Mouse (Mus musculus) neural tube, embryonic 13.5 days (tissue): Measurements from ENCODE around the gene Agap1. TPM values are rescaled to one million over a fixed set of nuclear protein-coding genes. Genes with fewer than 3 reads are reported as not detected.

Source experiments
- ATAC-seq: fragments of 200-750 bp; cut with Nextera tagmentation; 2 replicates; pipeline ENCODE4 v1.8.0; 2017; ENCODE audit warnings: low read depth, mild to moderate bottlenecking, moderate TSS enrichment, moderate library complexity
- H3K27ac ChIP-seq: fragments of 300-500 bp; sonication (generic); replicated peaks from 2 replicates; pipeline ENCODE4 v1.5.1; 2015; ENCODE audit warnings: moderate library complexity, mild to moderate bottlenecking, inconsistent platforms
- H3K27me3 ChIP-seq: fragments of 300-500 bp; sonication (generic); 2 replicates; pipeline ENCODE4 v1.6.1; 2015; ENCODE audit warnings: mild to moderate bottlenecking, inconsistent platforms
- H3K36me3 ChIP-seq: fragments of 300-500 bp; sonication (generic); 2 replicates; pipeline ENCODE4 v1.6.1; 2015; ENCODE audit warnings: mild to moderate bottlenecking, inconsistent platforms
- H3K4me1 ChIP-seq: fragments of 300-500 bp; sonication (generic); replicated peaks from 2 replicates; pipeline ENCODE4 v1.6.1; 2015; ENCODE audit warnings: inconsistent platforms
- H3K4me2 ChIP-seq: fragments of 300-500 bp; sonication (generic); 2 replicates; pipeline ENCODE4 v1.6.1; 2015; ENCODE audit warnings: inconsistent platforms, mild to moderate bottlenecking, moderate library complexity
- H3K4me3 ChIP-seq: fragments of 300-500 bp; sonication (generic); 2 replicates; pipeline ENCODE4 v1.5.1; 2015; ENCODE audit warnings: mild to moderate bottlenecking, inconsistent platforms
- H3K9ac ChIP-seq: fragments of 300-500 bp; sonication (generic); 2 replicates; pipeline ENCODE4 v1.6.1; 2015; ENCODE audit warnings: moderate library complexity, mild to moderate bottlenecking, inconsistent platforms
- H3K9me3 ChIP-seq: fragments of 300-500 bp; sonication (generic); 2 replicates; pipeline ENCODE4 v1.6.1; 2016; ENCODE audit warnings: inconsistent platforms
- WGBS: fragments of 180-500 bp; shearing (Covaris S2); methylation state at CpG from one replicate; pipeline ENCODE4 v1.1.7; 2015; 5-methylcytosine and 5-hydroxymethylcytosine counted together
- polyA plus RNA-seq: library from polyadenylated mRNA; unstranded; fragments of >200 nt; fragmentation: Nextera tagmentation; extraction: Ambion mirVana; gene quantifications from 2 replicates; pipeline ENCODE4 v1.2.1, GENCODE M21; 2015

The Agap1 gene
- polyA plus RNA-seq, 1 experiment from 2014 or later = 48.1 TPM

DNA sequence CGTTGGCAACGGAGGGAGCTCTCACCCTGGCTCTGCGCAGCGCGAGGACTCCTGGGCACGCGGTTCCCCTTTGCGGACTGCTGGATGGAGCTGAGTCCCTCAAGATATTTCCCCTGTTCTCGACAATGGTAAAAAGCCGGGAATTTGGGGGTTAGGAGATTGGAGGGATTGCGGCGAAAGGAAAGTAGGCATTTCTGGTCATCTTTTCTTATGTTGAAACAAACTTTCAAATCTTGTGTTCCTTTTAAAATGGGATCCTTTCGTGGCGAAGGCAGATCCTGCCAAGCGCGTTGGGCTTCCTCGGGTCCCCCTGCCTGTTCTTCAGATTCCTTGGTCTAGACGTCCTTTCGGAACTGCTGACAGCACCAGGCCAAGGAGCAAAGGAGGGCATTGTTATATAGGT is 477.4 kb downstream of the Agap1 start:
- 1% methylated on average over 19 of the region's 19 CpGs for WGBS
- Histone ChIP-seq H3K4me1 (peaks cover 92% of the 10 kb centered on the region), H3K4me3 (peak overlapping the region; percentile 64), H3K27ac (peak overlapping the region; percentile 81), H3K9ac (peak overlapping the region; percentile 73), H3K27me3 (peaks cover 82% of the 10 kb centered on the region), H3K4me2 (peak overlapping the region; percentile 80), H3K9me3 (no peaks in the 10 kb centered on the region), H3K36me3 (no peaks in the 10 kb centered on the region)
- ATAC-seq = no peak

DNA sequence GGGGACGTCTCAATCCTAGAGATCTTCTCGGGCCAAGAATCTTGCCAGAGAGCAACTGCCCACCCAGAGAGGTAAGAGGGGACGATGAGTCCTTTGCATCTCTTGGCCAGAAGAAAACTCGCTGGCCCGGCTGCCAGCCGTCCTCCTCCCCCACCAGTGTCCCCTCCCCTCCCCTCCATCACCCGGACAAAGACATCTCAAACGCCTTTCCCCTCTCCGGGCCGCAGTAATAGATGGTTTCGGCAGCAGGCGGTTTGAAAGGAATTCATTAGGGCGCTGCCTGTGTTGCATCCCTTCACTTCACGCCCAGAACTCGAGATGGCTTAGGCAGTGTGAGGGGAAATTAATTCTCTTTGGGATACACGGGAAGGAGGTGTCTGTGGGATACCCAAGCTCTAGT is 478.0 kb downstream of the Agap1 start:
- H3K4me2 ChIP-seq = peak overlapping the region; percentile 80
- peak overlapping the region; percentile 81 for H3K27ac ChIP-seq

DNA sequence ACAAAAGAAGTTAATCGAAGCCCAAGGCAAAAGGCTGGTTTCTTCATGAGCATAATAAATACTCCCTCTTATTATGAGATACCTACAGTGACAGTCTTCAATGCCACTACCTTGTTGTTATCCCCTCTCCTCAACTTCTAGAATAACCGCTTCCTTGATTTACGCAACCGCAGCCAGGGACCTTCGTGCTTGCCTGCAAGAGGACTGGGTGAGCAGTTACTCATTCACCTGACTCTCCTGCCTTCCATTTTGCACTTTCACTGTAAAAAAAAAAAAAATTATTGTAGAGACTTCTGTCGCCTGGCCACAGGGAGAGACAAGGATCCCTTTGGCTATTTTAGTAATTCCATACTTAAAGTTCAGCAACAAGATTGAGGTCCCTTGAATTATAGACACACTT is 478.4 kb downstream of the Agap1 start:
- Histone ChIP-seq H3K4me2 (peak overlapping the region; percentile 80), H3K36me3 (no peaks in the 10 kb centered on the region), H3K9ac (peak overlapping the region; percentile 73), H3K4me3 (peak overlapping the region; percentile 64), H3K9me3 (no peaks in the 10 kb centered on the region), H3K27ac (peak overlapping the region; percentile 81), H3K4me1 (peaks cover 82% of the 10 kb centered on the region), H3K27me3 (peaks cover 82% of the 10 kb centered on the region)
- WGBS = 3% methylated on average over 6 of the region's 6 CpGs
- no peak for ATAC-seq

More for the DNA sequence above, 478.0 kb downstream of the Agap1 start:
- Histone ChIP-seq H3K36me3 (no peaks in the 10 kb centered on the region), H3K9ac (peak overlapping the region; percentile 73), H3K4me3 (peak overlapping the region; percentile 64), H3K27me3 (peaks cover 82% of the 10 kb centered on the region), H3K4me1 (peaks cover 86% of the 10 kb centered on the region), H3K9me3 (no peaks in the 10 kb centered on the region)
- 1% methylated on average over 16 of the region's 16 CpGs for WGBS
- ATAC-seq = no peak

DNA sequence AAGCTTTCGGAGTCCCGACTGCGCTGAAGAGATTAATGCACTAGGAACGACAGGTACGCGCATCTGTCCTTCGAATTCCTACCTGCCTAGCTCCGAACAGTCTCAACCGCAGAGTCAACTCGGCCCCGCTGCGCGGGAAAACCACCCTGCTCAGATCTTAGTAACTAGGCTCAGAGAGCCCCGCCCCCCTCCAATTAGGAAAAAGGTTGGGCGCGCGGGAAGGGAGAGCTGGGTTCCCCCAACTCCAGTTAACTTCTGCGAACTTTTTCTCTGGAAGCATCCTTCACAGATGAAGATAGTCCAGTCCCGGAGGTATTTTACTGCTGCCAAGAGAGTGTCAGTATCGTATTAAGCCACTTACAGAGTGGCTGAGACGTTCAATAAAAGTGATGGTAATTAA is 479.2 kb downstream of the Agap1 start:
- WGBS = 2% methylated on average over 21 of the region's 21 CpGs
- H3K9me3 ChIP-seq = no peaks in the 10 kb centered on the region
- peak overlapping the region; percentile 80 for H3K4me2 ChIP-seq
- H3K36me3 ChIP-seq = no peaks in the 10 kb centered on the region
- no peak for ATAC-seq
- peaks cover 83% of the 10 kb centered on the region for H3K27me3 ChIP-seq
- peak overlapping the region; percentile 18 for H3K4me3 ChIP-seq
- peak overlapping the region; percentile 43 for H3K27ac ChIP-seq
- H3K9ac ChIP-seq = peak overlapping the region; percentile 26; the same call in 1 of the 2 replicates
- H3K4me1 ChIP-seq = peaks cover 74% of the 10 kb centered on the region

DNA sequence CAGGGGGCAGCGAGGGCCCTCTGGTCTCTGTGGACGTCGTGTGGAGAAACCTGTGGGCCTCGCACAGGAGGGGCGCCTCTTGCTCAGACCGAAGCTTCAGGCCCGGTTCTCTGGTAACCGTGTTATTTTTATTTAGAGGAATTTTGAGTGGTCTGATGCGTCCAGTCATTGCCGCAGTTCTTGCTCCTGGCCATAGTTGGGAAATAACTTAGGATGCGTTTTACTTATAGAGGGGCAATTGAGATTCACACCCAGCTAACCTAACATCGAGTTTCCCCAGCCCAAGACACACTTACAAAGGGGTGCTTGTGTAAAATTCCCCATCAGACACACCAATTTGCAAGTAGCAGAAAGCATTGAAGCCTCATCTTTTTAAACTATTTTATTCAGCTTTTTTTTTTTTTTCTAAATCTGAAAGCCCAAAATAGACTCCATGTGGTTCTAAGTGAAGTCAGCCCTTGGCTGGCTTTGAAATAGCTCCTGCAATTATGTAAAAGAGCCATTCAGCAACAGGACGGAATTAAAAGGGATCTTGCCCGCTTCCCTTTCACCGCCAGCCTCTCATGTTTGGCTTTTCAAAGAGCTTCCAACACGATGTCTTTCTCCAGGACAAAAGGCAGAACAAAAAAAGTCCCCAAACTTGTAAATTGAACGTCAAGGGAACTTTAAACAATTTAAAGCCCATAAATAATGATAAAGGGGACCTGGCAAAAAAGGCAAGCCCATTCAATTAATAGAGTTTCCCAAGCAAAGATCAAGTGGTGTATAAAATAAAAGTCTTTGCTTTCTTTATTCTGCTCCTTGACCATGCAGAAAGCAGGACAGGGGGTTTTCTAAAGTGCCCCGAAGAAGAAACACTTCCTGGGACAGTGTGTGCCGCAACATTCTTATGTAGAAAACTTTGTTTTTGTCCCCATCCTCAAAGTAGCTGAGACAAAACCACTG is 480.0 kb downstream of the Agap1 start:
- H3K36me3 ChIP-seq = no peaks in the 10 kb centered on the region
- ATAC-seq = no peak
- WGBS = 3% methylated on average over 19 of the region's 19 CpGs
- H3K27ac ChIP-seq = peak overlapping the region; percentile 43
- no peaks in the 10 kb centered on the region for H3K9me3 ChIP-seq
- H3K4me2 ChIP-seq = peak overlapping the region; percentile 80
- no peak overlapping the region for H3K9ac ChIP-seq
- peaks cover 91% of the 10 kb centered on the region for H3K27me3 ChIP-seq
- peak overlapping the region; percentile 18 for H3K4me3 ChIP-seq
- H3K4me1 ChIP-seq = peaks cover 67% of the 10 kb centered on the region

DNA sequence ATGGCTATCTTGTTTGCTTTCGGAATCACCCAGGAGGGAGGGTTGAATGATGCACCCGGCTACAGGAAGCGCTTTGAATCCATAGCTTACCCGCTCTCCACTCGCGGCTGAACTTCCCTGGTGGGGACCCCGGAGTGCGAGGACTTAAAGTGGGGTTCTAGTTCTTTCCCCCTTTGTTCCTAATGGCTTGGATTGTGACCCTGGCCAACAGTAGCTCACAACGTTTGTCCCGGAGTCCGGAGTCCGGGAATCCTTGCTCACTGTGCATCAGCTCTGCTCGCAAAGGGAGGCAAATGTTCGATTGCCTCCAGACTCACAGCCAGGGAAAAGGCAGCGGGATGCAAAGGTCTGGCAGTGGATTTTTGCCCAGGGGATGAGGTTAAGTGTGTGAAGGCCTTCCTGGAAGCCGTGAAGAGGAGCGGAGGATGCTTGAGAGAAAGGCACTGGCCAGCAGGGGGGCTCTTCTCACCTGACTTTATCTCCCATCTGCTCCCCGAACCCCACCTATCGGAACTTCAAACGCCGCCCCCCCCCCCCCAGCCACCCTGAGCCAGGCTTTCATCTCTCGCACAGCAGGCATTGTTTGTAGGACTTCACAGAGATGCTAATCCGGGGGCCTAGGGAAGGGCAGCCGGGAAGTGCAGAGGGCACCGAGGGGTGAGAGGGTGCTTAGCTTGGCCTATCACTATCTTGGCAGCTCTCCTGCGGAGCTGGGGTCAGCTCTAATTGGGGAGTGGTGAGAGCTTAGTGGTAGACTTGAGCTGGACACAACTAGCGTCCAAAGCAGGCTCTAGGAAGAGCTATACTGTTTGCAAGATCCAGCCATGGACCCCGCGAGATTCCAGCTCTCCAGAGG is 481.1 kb downstream of the Agap1 start:
- H3K4me1 ChIP-seq = peaks cover 64% of the 10 kb centered on the region
- H3K9ac ChIP-seq = no peak overlapping the region
- no peak for ATAC-seq
- H3K4me3 ChIP-seq = no peak overlapping the region
- no peaks in the 10 kb centered on the region for H3K9me3 ChIP-seq
- peak overlapping the region; percentile 35 for H3K4me2 ChIP-seq
- H3K27ac ChIP-seq = peak overlapping the region; percentile 46; the same call in 1 of the 2 replicates
- 2% methylated on average over 27 of the region's 29 CpGs for WGBS
- no peaks in the 10 kb centered on the region for H3K36me3 ChIP-seq
- H3K27me3 ChIP-seq = peaks cover 93% of the 10 kb centered on the region

DNA sequence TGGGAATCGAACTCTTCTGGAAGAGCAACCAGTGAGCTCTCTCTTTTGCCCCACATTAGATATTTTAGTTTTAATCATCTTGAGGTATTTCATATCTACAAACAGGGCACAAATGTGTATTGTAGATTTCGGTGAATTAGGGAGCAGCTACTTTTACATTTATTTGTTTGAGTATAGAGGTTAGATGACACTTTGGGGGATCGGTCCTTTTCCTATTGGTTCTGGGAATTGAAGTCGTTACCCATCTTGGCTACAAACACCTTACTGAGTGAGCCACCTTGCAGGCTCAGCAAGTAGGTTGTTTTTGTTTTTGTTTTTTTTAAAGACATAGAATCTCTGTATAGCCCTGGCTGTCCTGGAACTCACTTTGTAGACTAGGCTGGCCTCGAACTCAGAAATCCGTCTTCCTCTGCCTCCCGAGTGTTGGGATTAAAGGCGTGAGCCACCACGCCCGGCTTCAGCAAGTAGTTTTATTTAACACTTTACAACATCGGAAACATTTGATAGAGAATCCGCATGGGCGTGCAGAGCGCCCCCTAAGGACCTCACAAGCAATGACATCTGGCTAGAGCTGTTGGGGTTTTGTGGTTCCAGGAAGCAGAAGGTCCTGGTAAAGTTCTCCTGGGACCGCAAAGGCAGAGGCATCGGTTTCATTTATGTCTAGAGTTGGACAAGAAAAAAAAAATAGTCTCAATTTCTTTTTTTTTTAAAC is 484.4 kb downstream of the Agap1 start:
- no peak overlapping the region for H3K4me3 ChIP-seq
- H3K36me3 ChIP-seq = no peaks in the 10 kb centered on the region
- peaks cover 79% of the 10 kb centered on the region for H3K27me3 ChIP-seq
- H3K4me1 ChIP-seq = peaks cover 56% of the 10 kb centered on the region
- H3K27ac ChIP-seq = no peak overlapping the region
- H3K4me2 ChIP-seq = no peak overlapping the region
- no peak overlapping the region for H3K9ac ChIP-seq
- no peaks in the 10 kb centered on the region for H3K9me3 ChIP-seq
- no peak for ATAC-seq
- 42% methylated on average over 16 of the region's 16 CpGs for WGBS

DNA sequence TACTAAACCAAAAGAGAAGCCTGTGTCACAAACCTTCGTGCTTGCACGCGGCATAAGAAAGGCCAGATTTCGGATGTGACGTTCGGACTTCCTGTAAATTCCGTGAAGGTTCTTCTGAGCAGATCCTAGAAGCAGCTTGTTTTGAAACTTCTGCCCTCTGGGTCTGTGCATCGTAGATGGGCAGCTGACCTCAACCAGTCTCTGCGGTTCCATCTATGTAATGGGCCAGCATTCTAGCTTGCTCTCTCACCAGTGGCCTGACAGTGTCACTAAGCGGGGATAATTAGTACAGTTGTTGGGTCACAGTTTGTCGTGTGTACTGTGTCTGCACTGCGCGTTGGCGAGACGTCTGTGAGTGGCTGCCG is 485.0 kb downstream of the Agap1 start:
- no peak overlapping the region for H3K27ac ChIP-seq
- H3K9ac ChIP-seq = no peak overlapping the region
- no peak overlapping the region for H3K4me2 ChIP-seq
- peaks cover 50% of the 10 kb centered on the region for H3K4me1 ChIP-seq
- 45% methylated on average over 16 of the region's 16 CpGs for WGBS
- no peaks in the 10 kb centered on the region for H3K9me3 ChIP-seq
- ATAC-seq = no peak
- H3K27me3 ChIP-seq = peaks cover 79% of the 10 kb centered on the region
- no peaks in the 10 kb centered on the region for H3K36me3 ChIP-seq
- H3K4me3 ChIP-seq = no peak overlapping the region

DNA sequence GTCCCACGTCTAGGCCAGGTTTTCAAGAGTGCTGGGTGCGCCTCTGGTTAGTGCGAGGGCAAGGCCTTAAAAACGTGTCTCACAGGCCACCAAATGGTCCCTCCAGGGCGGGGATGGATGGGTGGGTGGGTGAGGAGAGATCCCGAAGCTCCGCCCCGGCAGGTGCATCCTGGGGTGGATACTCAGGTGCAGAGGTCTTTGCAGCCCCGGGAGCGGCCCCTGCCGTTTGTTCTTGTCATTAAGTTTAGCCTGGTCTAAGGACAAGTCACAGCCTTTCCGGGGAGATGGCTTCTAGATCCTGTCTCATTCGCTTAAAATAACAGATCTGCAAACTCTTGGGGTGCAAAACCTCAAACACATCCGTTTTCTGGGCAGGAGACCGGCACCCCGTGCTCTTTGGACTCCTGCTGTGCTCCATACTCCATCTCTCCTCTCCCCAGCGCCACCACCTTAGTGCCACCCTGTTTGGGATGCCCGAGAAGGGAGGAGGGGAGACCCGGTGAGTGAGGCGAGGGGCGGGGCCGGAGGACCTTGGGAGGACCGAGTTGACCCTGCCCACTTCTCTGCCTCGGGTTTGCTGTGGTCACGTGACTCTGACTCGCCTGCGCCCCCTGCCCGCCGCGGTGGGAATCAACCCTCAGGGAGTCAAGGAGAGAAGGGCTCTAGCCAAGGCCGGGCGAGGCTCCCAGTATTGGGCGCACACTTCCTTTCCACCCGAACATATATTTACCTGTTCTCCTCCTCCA is 485.5 kb downstream of the Agap1 start:
- no peak overlapping the region; the same call in 1 of the 2 replicates for H3K27ac ChIP-seq
- WGBS = 6% methylated on average over 34 of the region's 34 CpGs
- no peaks in the 10 kb centered on the region for H3K9me3 ChIP-seq
- peaks cover 45% of the 10 kb centered on the region for H3K4me1 ChIP-seq
- H3K4me2 ChIP-seq = peak overlapping the region; percentile 30
- no peaks in the 10 kb centered on the region for H3K36me3 ChIP-seq
- no peak for ATAC-seq
- no peak overlapping the region for H3K4me3 ChIP-seq
- H3K27me3 ChIP-seq = peaks cover 79% of the 10 kb centered on the region
- H3K9ac ChIP-seq = no peak overlapping the region

DNA sequence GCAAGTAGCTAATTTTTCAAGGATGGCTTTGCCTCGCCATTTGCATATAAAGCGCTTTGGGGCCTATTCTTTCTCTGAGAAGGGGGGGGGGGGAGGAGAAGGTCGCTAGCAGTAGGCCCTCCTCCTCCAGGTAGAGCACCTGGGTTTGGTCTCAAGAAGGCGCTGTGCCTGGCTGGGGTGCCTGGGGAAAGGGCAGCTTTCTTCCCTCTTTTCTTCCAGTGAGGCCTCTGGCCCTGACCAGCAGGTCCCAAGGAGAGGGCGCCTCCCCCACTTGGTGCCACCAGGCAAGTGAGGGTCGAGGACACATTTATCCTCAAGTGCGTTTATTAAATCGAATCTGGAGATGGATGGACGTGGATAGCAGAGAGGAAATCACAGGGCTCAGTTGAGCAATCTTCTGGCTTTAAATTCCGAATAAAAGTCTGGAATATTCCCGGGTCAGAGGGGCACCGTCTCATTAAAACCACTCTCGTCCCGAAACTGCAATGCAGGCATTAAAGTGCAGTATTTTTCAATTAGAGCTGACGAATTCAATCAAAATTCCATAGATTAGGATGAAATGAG is 486.4 kb downstream of the Agap1 start:
- Histone ChIP-seq H3K9ac (no peak overlapping the region), H3K27ac (peak overlapping the region; percentile 90)

More for the DNA sequence above, 486.4 kb downstream of the Agap1 start:
- Histone ChIP-seq H3K36me3 (no peaks in the 10 kb centered on the region), H3K9me3 (no peaks in the 10 kb centered on the region), H3K27me3 (peaks cover 79% of the 10 kb centered on the region), H3K4me1 (peaks cover 36% of the 10 kb centered on the region), H3K4me3 (peak overlapping the region; percentile 39; the same call in 1 of the 2 replicates), H3K4me2 (peak overlapping the region; percentile 72)
- WGBS = 9% methylated on average over 15 of the region's 15 CpGs
- no peak for ATAC-seq
